Mouse (Mus musculus): ENCODE measurements around the gene Ccdc50. TPM values are rescaled to one million over a fixed set of nuclear protein-coding genes. Genes with fewer than 3 reads are reported as not detected.

The Ccdc50 gene
- total and polyA plus RNA-seq, 2 experiments from 2014 or later, result 22.3 to 74.3 TPM

DNA sequence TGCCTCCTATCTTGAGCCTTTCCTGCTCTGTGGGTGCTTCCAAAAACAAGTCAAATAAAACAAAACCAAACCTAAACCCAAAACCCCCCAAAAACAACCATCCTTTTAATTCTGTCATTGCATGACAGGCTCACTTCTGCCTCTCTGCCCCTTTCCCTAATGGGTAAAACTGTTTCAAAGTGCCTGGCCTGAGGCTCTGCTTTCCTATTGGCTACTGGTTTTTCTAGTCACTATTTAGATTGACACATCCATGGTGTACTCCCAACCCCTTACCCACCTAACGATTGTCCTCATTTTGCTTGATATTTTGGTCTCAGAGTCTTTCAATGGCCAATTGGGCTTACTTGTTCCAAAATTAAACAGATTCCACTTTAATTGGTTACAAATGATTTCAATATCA, 3.0 kb upstream of the Ccdc50 start:
- peaks cover 15% of the 10 kb centered on the region for H3K4me1 ChIP-seq (ENCODE audit: insufficient read depth)
- H3K9me3 ChIP-seq (ENCODE audit: low read length), result no peaks in the 10 kb centered on the region
- 26% methylated on average over 1 of the region's 1 CpGs for WGBS
- no peaks in the 10 kb centered on the region for H3K27me3 ChIP-seq (ENCODE audit: insufficient read depth, low read length)
- TF ChIP-seq CTCF (IDR thresholded peaks at IDR 0.05; ENCODE audit: low read depth), result no peak
- no peak overlapping the region for H3K9ac ChIP-seq
- no peak overlapping the region for H3K4me2 ChIP-seq (ENCODE audit: low read depth)
- DNase-seq (no peak), ATAC-seq (no peak)
- no peaks in the 10 kb centered on the region for H3K36me3 ChIP-seq (ENCODE audit: insufficient read depth)
- no peak overlapping the region for H3K27ac ChIP-seq (ENCODE audit: low read depth, low read length)
- no peak overlapping the region for H3K4me3 ChIP-seq (ENCODE audit: low read depth, low read length)

DNA sequence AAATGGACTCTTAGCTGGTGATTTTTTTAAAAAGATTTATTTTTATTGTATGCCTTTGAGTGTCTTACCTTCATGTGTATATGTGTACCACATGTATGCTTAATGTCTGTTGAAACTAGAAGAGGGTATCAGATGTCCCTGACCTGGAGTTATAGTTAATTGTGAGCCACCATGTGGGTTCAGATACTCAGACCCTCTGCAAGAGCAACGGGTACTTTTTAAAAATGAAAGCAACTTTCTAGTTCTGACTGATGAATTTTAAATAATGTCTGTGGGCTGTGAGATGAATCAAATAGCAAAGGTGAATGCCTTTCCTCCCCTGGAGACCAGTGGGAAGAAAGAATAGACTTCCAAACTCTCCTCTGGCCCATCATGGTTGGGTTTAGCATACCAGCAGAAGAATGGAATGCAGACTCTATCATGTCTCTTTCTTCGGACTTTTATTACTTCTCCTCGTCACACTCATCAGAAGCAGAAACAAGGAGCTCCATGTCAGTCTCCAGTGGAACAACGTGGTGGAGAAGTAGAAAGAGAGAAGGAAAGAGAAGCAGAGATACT, 1.7 kb upstream of the Ccdc50 start:
- 88% methylated on average over 4 of the region's 4 CpGs for WGBS
- TF ChIP-seq CTCF (IDR thresholded peaks at IDR 0.05; ENCODE audit: low read depth), result no peak
- Histone ChIP-seq H3K9ac (no peak overlapping the region), H3K9me3 (ENCODE audit: low read length) (no peaks in the 10 kb centered on the region), H3K4me1 (ENCODE audit: insufficient read depth) (peaks cover 28% of the 10 kb centered on the region), H3K27me3 (ENCODE audit: insufficient read depth, low read length) (no peaks in the 10 kb centered on the region), H3K4me3 (ENCODE audit: low read depth, low read length) (no peak overlapping the region), H3K36me3 (ENCODE audit: insufficient read depth) (no peaks in the 10 kb centered on the region), H3K4me2 (ENCODE audit: low read depth) (no peak overlapping the region), H3K27ac (ENCODE audit: low read depth, low read length) (no peak overlapping the region)
- DNase-seq, result no peak
- ATAC-seq, result no peak

DNA sequence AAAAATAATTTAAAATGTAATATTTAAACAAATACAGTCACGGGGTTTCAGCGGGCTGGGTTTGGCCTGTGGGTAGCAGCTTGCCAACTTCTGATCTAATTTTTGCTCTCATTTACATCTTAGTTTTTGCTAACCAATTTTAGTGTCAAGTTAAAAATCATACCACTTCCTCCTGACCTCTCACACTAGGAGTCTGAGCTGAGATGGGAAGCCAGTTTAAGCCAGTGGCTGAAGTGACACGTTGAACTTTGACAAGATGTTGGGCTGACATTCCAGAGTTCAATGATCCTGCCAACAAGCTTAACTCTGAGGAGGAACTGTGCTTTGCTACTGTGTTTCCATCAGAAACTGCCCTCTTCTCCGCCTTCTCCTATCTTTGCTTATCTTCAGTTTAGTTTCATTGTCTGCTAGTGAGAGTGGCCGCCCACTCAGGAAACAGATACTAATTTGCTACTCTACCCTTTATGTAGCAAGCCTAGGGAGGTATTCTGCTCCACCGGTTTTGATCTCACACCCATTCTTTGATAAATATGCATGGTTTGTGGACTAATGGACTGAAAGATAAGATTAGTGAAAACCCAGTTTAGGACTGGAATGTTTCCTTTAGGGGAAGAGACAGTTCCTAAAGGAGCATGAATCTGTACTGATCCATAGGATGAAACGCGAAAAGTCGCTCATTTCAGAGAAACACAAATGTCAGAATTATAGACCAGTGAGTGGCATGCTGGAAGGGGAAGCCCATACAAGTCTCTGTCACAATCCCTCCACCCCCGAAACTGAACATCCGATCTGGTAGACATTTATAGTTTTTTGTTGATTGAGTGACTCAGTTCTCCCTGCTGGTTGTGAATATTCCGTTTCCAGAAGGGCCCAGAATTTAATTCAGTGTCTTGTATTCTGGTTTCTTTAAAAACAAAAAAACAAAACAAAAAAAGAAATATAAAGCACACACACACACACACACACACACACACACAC, 746 bp upstream of the Ccdc50 start:
- Histone ChIP-seq H3K27me3 (ENCODE audit: insufficient read depth, low read length) (no peaks in the 10 kb centered on the region), H3K4me3 (ENCODE audit: low read depth, low read length) (peak overlapping the region; percentile 84), H3K27ac (ENCODE audit: low read depth, low read length) (peak overlapping the region; percentile 98), H3K4me2 (ENCODE audit: low read depth) (peak overlapping the region; percentile 73), H3K36me3 (ENCODE audit: insufficient read depth) (no peaks in the 10 kb centered on the region), H3K4me1 (ENCODE audit: insufficient read depth) (peaks cover 29% of the 10 kb centered on the region), H3K9me3 (ENCODE audit: low read length) (no peaks in the 10 kb centered on the region), H3K9ac (peak overlapping the region; percentile 99)
- TF ChIP-seq CTCF (IDR thresholded peaks at IDR 0.05; ENCODE audit: low read depth), result no peak
- ATAC-seq (peak; percentile 15; the same call in 1 of the 2 replicates), DNase-seq (peak; percentile 50)
- whole genome bisulfite sequencing, result 33% methylated on average over 12 of the region's 12 CpGs

DNA sequence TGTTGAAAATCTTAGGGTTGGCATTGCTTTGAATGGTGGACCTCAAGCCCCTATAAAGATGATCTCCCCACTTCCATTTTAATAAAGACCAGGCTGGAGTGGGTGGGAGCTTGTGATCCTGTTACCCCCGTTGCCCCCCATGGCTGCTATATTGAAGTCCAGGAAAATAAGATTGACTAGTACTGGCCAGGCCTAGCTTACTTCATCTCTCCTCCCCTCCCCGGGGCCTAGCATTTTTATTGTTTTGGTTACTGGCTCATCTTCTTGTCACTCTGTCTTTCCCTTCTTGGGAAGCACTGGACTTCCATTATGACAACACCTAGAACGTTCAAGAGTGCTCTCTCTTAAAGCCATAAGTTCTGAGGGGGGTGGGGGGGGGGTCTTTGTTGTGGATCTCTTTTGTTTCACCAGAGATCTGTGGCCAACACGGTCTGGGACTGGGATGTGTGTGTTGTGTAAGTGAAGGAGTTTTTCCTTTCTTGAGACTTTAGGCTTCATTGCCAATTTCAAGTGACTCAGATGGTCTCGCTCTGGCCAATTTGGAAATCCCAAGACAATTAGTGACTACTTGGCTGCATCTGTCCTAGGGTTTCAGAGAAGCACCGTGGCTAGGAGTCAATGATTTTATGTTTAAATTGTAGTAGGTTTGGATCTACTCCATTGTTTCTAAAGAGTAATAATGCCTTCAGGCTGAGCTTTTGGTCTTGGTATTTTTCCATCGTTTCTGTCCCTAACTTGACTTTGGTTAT, 1.0 kb downstream of the Ccdc50 start:
- 12% methylated on average over 7 of the region's 7 CpGs for WGBS
- Histone ChIP-seq H3K9me3 (ENCODE audit: low read length) (no peaks in the 10 kb centered on the region), H3K9ac (peak overlapping the region; percentile 99), H3K4me3 (ENCODE audit: low read depth, low read length) (peak overlapping the region; percentile 84), H3K4me2 (ENCODE audit: low read depth) (peak overlapping the region; percentile 73), H3K27me3 (ENCODE audit: insufficient read depth, low read length) (no peaks in the 10 kb centered on the region), H3K27ac (ENCODE audit: low read depth, low read length) (peak overlapping the region; percentile 98), H3K4me1 (ENCODE audit: insufficient read depth) (peaks cover 29% of the 10 kb centered on the region), H3K36me3 (ENCODE audit: insufficient read depth) (no peaks in the 10 kb centered on the region)
- no peak for TF ChIP-seq CTCF (IDR thresholded peaks at IDR 0.05; ENCODE audit: low read depth)
- peak; percentile 6 for ATAC-seq
- DNase-seq, result peak; percentile 51

DNA sequence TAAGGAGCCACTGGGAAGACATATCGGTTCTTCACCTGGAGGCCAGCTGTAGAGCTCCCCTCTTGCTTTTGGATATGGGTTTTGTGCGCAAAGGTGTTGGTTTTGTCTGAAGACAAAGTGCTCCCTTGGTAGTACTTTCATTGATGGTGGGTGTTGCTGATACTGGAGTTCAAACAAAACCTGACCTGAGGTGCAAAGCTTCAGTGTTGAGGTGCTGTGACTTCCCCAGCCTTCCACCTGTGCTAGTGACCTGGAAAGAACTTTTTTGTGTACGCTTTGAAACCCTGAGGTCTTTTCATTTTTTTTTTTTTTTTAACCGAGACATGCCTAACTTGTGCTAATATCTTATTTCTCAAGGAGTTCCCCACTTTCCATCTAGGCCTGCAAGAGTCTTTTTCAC, 1.6 kb downstream of the Ccdc50 start:
- ATAC-seq (no peak), DNase-seq (no peak)
- no peak for TF ChIP-seq CTCF (IDR thresholded peaks at IDR 0.05; ENCODE audit: low read depth)
- peak overlapping the region; percentile 98; the same call in 1 of the 2 replicates for H3K27ac ChIP-seq (ENCODE audit: low read depth, low read length)
- no peak overlapping the region for H3K9ac ChIP-seq
- no peaks in the 10 kb centered on the region for H3K27me3 ChIP-seq (ENCODE audit: insufficient read depth, low read length)
- H3K9me3 ChIP-seq (ENCODE audit: low read length), result no peaks in the 10 kb centered on the region
- 89% methylated on average over 4 of the region's 4 CpGs for WGBS
- H3K4me1 ChIP-seq (ENCODE audit: insufficient read depth), result peaks cover 29% of the 10 kb centered on the region
- H3K4me2 ChIP-seq (ENCODE audit: low read depth), result peak overlapping the region; percentile 73
- peak overlapping the region; percentile 84 for H3K4me3 ChIP-seq (ENCODE audit: low read depth, low read length)
- H3K36me3 ChIP-seq (ENCODE audit: insufficient read depth), result no peaks in the 10 kb centered on the region

DNA sequence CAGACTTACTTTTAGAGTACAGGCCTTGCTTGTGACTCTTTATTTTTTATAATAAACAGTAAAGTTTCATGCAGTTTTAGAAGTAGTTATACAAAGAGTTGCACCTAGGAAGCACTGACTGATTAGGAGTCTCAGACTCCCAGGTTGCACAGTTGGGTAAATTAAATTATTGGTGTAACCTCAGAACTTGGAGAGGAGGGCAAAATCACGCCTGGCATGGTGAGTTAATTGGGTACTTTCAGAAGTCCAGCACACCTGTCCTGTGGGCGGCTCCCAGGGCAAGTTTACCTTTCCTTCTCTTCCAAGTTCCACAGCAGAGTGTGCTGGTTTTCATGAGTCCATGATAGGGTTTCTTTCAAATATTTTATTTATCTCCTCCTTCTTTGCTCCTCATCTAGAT, 3.2 kb downstream of the Ccdc50 start:
- Histone ChIP-seq H3K4me1 (ENCODE audit: insufficient read depth) (peaks cover 29% of the 10 kb centered on the region), H3K9me3 (ENCODE audit: low read length) (no peaks in the 10 kb centered on the region), H3K4me2 (ENCODE audit: low read depth) (peak overlapping the region; percentile 17; the same call in 1 of the 2 replicates), H3K4me3 (ENCODE audit: low read depth, low read length) (no peak overlapping the region), H3K36me3 (ENCODE audit: insufficient read depth) (no peaks in the 10 kb centered on the region), H3K9ac (no peak overlapping the region), H3K27ac (ENCODE audit: low read depth, low read length) (no peak overlapping the region), H3K27me3 (ENCODE audit: insufficient read depth, low read length) (no peaks in the 10 kb centered on the region)
- no peak for DNase-seq
- WGBS, result 73% methylated on average over 2 of the region's 2 CpGs
- no peak for TF ChIP-seq CTCF (IDR thresholded peaks at IDR 0.05; ENCODE audit: low read depth)
- no peak for ATAC-seq

All from forebrain, postnatal 0 days (tissue).